Mouse (Mus musculus) heart, postnatal 14 days (tissue): ENCODE measurements around the gene Dut. TPM values are rescaled to one million over a fixed set of nuclear protein-coding genes. Genes with fewer than 3 reads are reported as not detected.
"Not testable (repeated sequence)": the region's sequence is repeated elsewhere in the genome, so short reads cannot be mapped to it uniquely, and the experiment has no call there.

Source experiments
- DNase-seq, 2 experiments: peaks; one replicate each; pipeline ENCODE4 v3.0.0; 2021 to 2022
- intact Hi-C: fragments of 180-260 bp; cut with DNase I; formaldehyde crosslinking; loops from one replicate; pipeline ENCODE4 v1.15.1; 2025
- total RNA-seq, 2 experiments: library from RNA; stranded (reverse); gene quantifications; 2 replicates each; pipeline ENCODE4 v1.2.3; 2021

Gene Dut
- total RNA-seq, 2 experiments from 2014 or later: 25.6 to 36.6 TPM

- intact Hi-C loops: no loop called here
- peak; percentile 38 to 51 for DNase-seq
These were observed 5.3 kb downstream of the Dut start for GRCm38 (mm10) chr2:125252275-125252674.

- intact Hi-C loops: no loop called here
These were observed 6.7 kb downstream of the Dut start for GRCm38 (mm10) chr2:125253699-125254098.

GRCm38 (mm10) chr2:125254630-125255029, 7.6 kb downstream of the Dut start:
- DNase-seq: no peak
- intact Hi-C loops: no loop called here

More at GRCm38 (mm10) chr2:125253699-125254098, 6.7 kb downstream of the Dut start:
- DNase-seq: no peak

- intact Hi-C loops: no loop called here
- DNase-seq: no peak
These were observed 8.9 kb downstream of the Dut start for GRCm38 (mm10) chr2:125255886-125256285.

- DNase-seq: peak in 1 of 2 experiments; percentile 48
- intact Hi-C loops: loop anchor here (5.0 kb wide), 3 partner anchors 43 to 473 kb away; no protein-coding TSS in a partner anchor
These were observed 12.5 kb downstream of the Dut start for GRCm38 (mm10) chr2:125259230-125260120.

GRCm38 (mm10) chr2:125260326-125260725, 13.3 kb downstream of the Dut start:
- DNase-seq: no peak
- intact Hi-C loops: loop anchor here (5.0 kb wide), 3 partner anchors 42 to 472 kb away; no protein-coding TSS in a partner anchor

GRCm38 (mm10) chr2:125263056-125263455, 16.1 kb downstream of the Dut start:
- peak; percentile 18 to 33 for DNase-seq

GRCm38 (mm10) chr2:125263753-125264152, 16.8 kb downstream of the Dut start:
- intact Hi-C loops: loop anchor here (2.0 to 5.0 kb wide), 4 partner anchors 39 to 469 kb away; no protein-coding TSS in a partner anchor

More at GRCm38 (mm10) chr2:125263056-125263455, 16.1 kb downstream of the Dut start:
- intact Hi-C loops: loop anchor here (2.0 to 5.0 kb wide), 4 partner anchors 39 to 469 kb away; no protein-coding TSS in a partner anchor

GRCm38 (mm10) chr2:125268876-125269275, 21.9 kb downstream of the Dut start:
- intact Hi-C loops: no loop called here
- DNase-seq: no peak

More at GRCm38 (mm10) chr2:125263753-125264152, 16.8 kb downstream of the Dut start:
- no peak for DNase-seq

GRCm38 (mm10) chr2:125275617-125276016, 28.6 kb downstream of the Dut start:
- DNase-seq: no peak
- intact Hi-C loops: no loop called here

GRCm38 (mm10) chr2:125276692-125277091, 29.7 kb downstream of the Dut start:
- intact Hi-C loops: no loop called here
- no peak for DNase-seq

GRCm38 (mm10) chr2:125278474-125278873, 31.5 kb downstream of the Dut start:
- intact Hi-C loops: no loop called here
- DNase-seq: peak; percentile 37 to 38

- intact Hi-C loops, DNase-seq: not testable (repeated sequence)
These were observed 33.0 kb downstream of the Dut start for GRCm38 (mm10) chr2:125279995-125280394.

- DNase-seq: no peak
- intact Hi-C loops: no loop called here
These were observed 35.6 kb downstream of the Dut start for GRCm38 (mm10) chr2:125282334-125283206.

- intact Hi-C loops: no loop called here
- DNase-seq: no peak
These were observed 38.8 kb downstream of the Dut start for GRCm38 (mm10) chr2:125285777-125286176.

- DNase-seq: peak; percentile 53 to 74
- intact Hi-C loops: no loop called here
These were observed 43.4 kb downstream of the Dut start for GRCm38 (mm10) chr2:125290197-125290965.

- intact Hi-C loops: no loop called here
- DNase-seq: peak; percentile 40 to 50
These were observed 44.1 kb downstream of the Dut start for GRCm38 (mm10) chr2:125291101-125291500.

GRCm38 (mm10) chr2:125292616-125293015, 45.6 kb downstream of the Dut start:
- DNase-seq: no peak
- intact Hi-C loops: no loop called here

- intact Hi-C loops: no loop called here
- peak in 1 of 2 experiments; percentile 23 for DNase-seq
These were observed 47.0 kb downstream of the Dut start for GRCm38 (mm10) chr2:125293969-125294491.

- intact Hi-C loops: no loop called here
- no peak for DNase-seq
These were observed 48.5 kb downstream of the Dut start for GRCm38 (mm10) chr2:125295526-125295925.
